Mouse (Mus musculus): ENCODE measurements around the gene Itgb2. TPM values are rescaled to one million over a fixed set of nuclear protein-coding genes. Genes with fewer than 3 reads are reported as not detected.

The Itgb2 gene
- 0.42 and 0.54 TPM in 2 replicates for total RNA-seq (2012; rRNA removed)

DNA sequence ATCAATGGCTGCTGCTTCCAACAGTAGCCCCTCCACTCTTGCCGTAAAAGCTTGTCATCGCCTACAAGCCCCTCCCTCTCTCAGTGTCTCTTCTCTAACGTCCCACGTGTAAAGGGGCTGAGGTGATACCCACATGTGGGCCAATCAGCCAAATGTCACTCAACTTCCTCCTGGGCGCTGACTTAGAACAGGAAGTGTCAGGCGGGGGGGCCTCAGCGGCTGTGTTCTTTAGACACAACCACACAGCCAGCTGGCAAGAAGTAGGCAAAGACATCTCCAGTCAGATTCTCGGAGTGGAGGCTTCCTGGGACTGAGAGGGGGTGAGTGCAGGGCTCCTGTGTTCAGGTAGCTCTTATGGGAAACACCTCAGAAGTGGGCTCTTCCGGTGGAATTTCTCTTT lies at the start of gene Itgb2:
Gene Itgb2 (plus strand): TSS at position 113 of the 400 bp plus-strand sequence.
- TF ChIP-seq CHD2 (IDR thresholded peaks at IDR 0.05; ENCODE audit: low read depth, low read length) (no peak), ZC3H11A (IDR thresholded peaks at IDR 0.05; ENCODE audit: borderline replicate concordance, low read depth, low read length) (no peak), MAFK (IDR thresholded peaks at IDR 0.05; ENCODE audit: insufficient read depth, low read depth, low read length) (no peak), HCFC1 (IDR thresholded peaks at IDR 0.05; ENCODE audit: borderline replicate concordance, insufficient read depth, low read length) (no peak), ZNF384 (IDR thresholded peaks at IDR 0.05; ENCODE audit: low read depth, low read length) (no peak)
- no peak within 1 kb of the TSS for H3K27ac ChIP-seq (ENCODE audit: insufficient read depth, low read depth, low read length, poor library complexity, severe bottlenecking)
- no peak within 1 kb of the TSS for H3K9ac ChIP-seq (ENCODE audit: insufficient read depth, low read depth, low read length, poor library complexity, severe bottlenecking)
- DNase-seq (ENCODE audit: low read depth, low spot score), result no peak
- in situ Hi-C loops (cut with MboI; ENCODE audit: low sequenced_read_pairs in 2 of 2, unreplicated experiment in 2 of 2), result no loop called here
- no peak within 1 kb of the TSS for H3K4me3 ChIP-seq (ENCODE audit: insufficient read depth in 1 of 2, low read depth in 1 of 2, low read length in 2 of 2, poor library complexity in 1 of 2, severe bottlenecking in 1 of 2)
- no peaks in the 10 kb centered on the region for H3K9me3 ChIP-seq (ENCODE audit: control insufficient read depth, insufficient read depth, low read depth, low read length)
- H3K36me3 ChIP-seq (ENCODE audit: control insufficient read depth, insufficient read depth, low read length, poor library complexity, severe bottlenecking), result no peaks in the 10 kb centered on the region
- no peaks in the 10 kb centered on the region for H3K4me1 ChIP-seq (ENCODE audit: control insufficient read depth in 2 of 2, insufficient read depth in 2 of 2, low read length in 2 of 2, poor library complexity in 1 of 2)

GRCm38 (mm10) chr10:77481814-77482213 lies 48.2 kb upstream of the Itgb2 start:
- in situ Hi-C loops (cut with MboI; ENCODE audit: low sequenced_read_pairs in 2 of 2, unreplicated experiment in 2 of 2), result no loop called here
- H3K4me3 ChIP-seq (ENCODE audit: insufficient read depth in 1 of 2, low read depth in 1 of 2, low read length in 2 of 2, poor library complexity in 1 of 2, severe bottlenecking in 1 of 2), result no peak overlapping the region
- no peaks in the 10 kb centered on the region for H3K4me1 ChIP-seq (ENCODE audit: control insufficient read depth in 2 of 2, insufficient read depth in 2 of 2, low read length in 2 of 2, poor library complexity in 1 of 2)
- no peak overlapping the region for H3K27ac ChIP-seq (ENCODE audit: insufficient read depth, low read depth, low read length, poor library complexity, severe bottlenecking)
- no peak for DNase-seq (ENCODE audit: low read depth, low spot score)
- no peaks in the 10 kb centered on the region for H3K9me3 ChIP-seq (ENCODE audit: control insufficient read depth, insufficient read depth, low read depth, low read length)
- peaks cover 5% of the 10 kb centered on the region; the same call in 1 of the 2 replicates for H3K36me3 ChIP-seq (ENCODE audit: control insufficient read depth, insufficient read depth, low read length, poor library complexity, severe bottlenecking)
- no peak overlapping the region for H3K9ac ChIP-seq (ENCODE audit: insufficient read depth, low read depth, low read length, poor library complexity, severe bottlenecking)
- no peak for TF ChIP-seq CHD2 (IDR thresholded peaks at IDR 0.05; ENCODE audit: low read depth, low read length)
- TF ChIP-seq ZNF384 (IDR thresholded peaks at IDR 0.05; ENCODE audit: low read depth, low read length), result no peak
- no peak for TF ChIP-seq MAFK (IDR thresholded peaks at IDR 0.05; ENCODE audit: insufficient read depth, low read depth, low read length)
- TF ChIP-seq HCFC1 (IDR thresholded peaks at IDR 0.05; ENCODE audit: borderline replicate concordance, insufficient read depth, low read length), result no peak
- TF ChIP-seq ZC3H11A (IDR thresholded peaks at IDR 0.05; ENCODE audit: borderline replicate concordance, low read depth, low read length), result no peak

DNA sequence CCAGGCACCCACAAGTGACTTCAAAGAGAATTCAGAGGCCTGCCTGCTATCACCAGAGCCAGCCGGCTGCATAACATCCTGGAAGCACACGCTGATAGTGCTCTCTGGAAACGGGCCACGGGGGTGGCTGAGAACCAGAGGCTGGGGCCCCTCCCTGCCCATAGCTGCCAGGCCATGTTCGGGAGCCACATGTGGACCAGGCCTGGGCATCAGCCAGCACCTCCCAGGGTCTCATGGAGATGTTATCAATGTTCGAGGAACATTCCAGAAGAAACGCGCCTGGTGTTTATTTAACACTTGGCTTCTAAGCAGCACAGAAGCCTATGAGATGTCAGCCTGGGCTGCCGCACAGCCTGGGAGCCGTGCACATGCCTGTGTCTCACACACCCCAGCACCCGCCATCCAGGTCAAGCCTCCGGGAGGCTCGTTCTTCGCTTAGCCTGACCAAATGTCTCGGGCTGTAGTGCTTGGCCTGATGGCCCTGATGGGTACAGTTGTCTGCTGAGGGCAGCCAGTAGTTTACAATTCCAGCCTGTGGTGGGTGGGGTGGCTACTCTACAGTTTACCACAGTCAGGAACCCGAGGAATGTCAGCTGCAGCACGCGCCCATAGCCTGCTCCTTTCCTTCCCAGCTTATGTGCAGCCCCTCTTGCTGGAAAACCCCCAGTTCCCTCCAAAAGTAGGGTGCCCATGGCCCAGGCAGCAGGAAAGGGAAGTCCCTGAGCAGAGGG lies 45.7 kb upstream of the Itgb2 start:
- no peak overlapping the region for H3K27ac ChIP-seq (ENCODE audit: insufficient read depth, low read depth, low read length, poor library complexity, severe bottlenecking)
- no peak overlapping the region for H3K4me3 ChIP-seq (ENCODE audit: insufficient read depth in 1 of 2, low read depth in 1 of 2, low read length in 2 of 2, poor library complexity in 1 of 2, severe bottlenecking in 1 of 2)

DNA sequence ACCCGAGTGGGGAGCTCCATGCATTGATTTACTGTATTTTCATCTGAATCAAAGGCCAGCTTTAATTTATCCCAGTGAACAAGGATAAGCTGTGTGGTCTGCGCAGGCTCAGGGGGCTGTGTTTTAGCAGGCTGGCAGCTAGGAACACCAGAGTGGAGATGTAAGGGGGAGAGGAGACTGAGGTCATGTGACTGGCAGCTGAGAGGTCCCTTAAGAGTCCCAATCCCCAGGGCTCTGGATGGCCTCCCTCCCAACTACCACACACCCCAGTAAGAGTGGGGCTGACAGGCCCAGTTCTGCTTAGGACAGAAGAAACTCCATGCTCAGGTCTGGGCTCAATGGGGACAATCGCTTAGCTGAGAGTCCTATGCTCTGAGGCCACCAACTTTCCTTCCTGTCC lies 44.3 kb upstream of the Itgb2 start:
- Histone ChIP-seq H3K4me1 (ENCODE audit: control insufficient read depth in 2 of 2, insufficient read depth in 2 of 2, low read length in 2 of 2, poor library complexity in 1 of 2) (no peaks in the 10 kb centered on the region), H3K9me3 (ENCODE audit: control insufficient read depth, insufficient read depth, low read depth, low read length) (no peaks in the 10 kb centered on the region), H3K4me3 (ENCODE audit: insufficient read depth in 1 of 2, low read depth in 1 of 2, low read length in 2 of 2, poor library complexity in 1 of 2, severe bottlenecking in 1 of 2) (no peak overlapping the region), H3K27ac (ENCODE audit: insufficient read depth, low read depth, low read length, poor library complexity, severe bottlenecking) (no peak overlapping the region), H3K9ac (ENCODE audit: insufficient read depth, low read depth, low read length, poor library complexity, severe bottlenecking) (no peak overlapping the region), H3K36me3 (ENCODE audit: control insufficient read depth, insufficient read depth, low read length, poor library complexity, severe bottlenecking) (peaks cover 28% of the 10 kb centered on the region)
- in situ Hi-C loops (cut with MboI; ENCODE audit: low sequenced_read_pairs in 2 of 2, unreplicated experiment in 2 of 2), result no loop called here
- TF ChIP-seq ZC3H11A (IDR thresholded peaks at IDR 0.05; ENCODE audit: borderline replicate concordance, low read depth, low read length) (no peak), ZNF384 (IDR thresholded peaks at IDR 0.05; ENCODE audit: low read depth, low read length) (no peak), CHD2 (IDR thresholded peaks at IDR 0.05; ENCODE audit: low read depth, low read length) (no peak), HCFC1 (IDR thresholded peaks at IDR 0.05; ENCODE audit: borderline replicate concordance, insufficient read depth, low read length) (no peak), MAFK (IDR thresholded peaks at IDR 0.05; ENCODE audit: insufficient read depth, low read depth, low read length) (no peak)
- DNase-seq (ENCODE audit: low read depth, low spot score), result no peak

More for the DNA sequence above, 45.7 kb upstream of the Itgb2 start:
- Histone ChIP-seq H3K4me1 (ENCODE audit: control insufficient read depth in 2 of 2, insufficient read depth in 2 of 2, low read length in 2 of 2, poor library complexity in 1 of 2) (no peaks in the 10 kb centered on the region), H3K9me3 (ENCODE audit: control insufficient read depth, insufficient read depth, low read depth, low read length) (no peaks in the 10 kb centered on the region), H3K9ac (ENCODE audit: insufficient read depth, low read depth, low read length, poor library complexity, severe bottlenecking) (no peak overlapping the region), H3K36me3 (ENCODE audit: control insufficient read depth, insufficient read depth, low read length, poor library complexity, severe bottlenecking) (peaks cover 20% of the 10 kb centered on the region)
- in situ Hi-C loops (cut with MboI; ENCODE audit: low sequenced_read_pairs in 2 of 2, unreplicated experiment in 2 of 2), result no loop called here
- DNase-seq (ENCODE audit: low read depth, low spot score), result no peak
- TF ChIP-seq MAFK (IDR thresholded peaks at IDR 0.05; ENCODE audit: insufficient read depth, low read depth, low read length) (no peak), ZC3H11A (IDR thresholded peaks at IDR 0.05; ENCODE audit: borderline replicate concordance, low read depth, low read length) (no peak), ZNF384 (IDR thresholded peaks at IDR 0.05; ENCODE audit: low read depth, low read length) (no peak), HCFC1 (IDR thresholded peaks at IDR 0.05; ENCODE audit: borderline replicate concordance, insufficient read depth, low read length) (no peak), CHD2 (IDR thresholded peaks at IDR 0.05; ENCODE audit: low read depth, low read length) (no peak)
